Mouse (Mus musculus): ENCODE data around the gene Mybpc3. TPM values are rescaled to one million over a fixed set of nuclear protein-coding genes. Genes with fewer than 3 reads are reported as not detected.

The Mybpc3 gene
- polyA plus RNA-seq, 1 experiment from 2014 or later, result 0.49 TPM

- Histone ChIP-seq H3K36me3 (ENCODE audit: control insufficient read depth, insufficient read depth, low read length) (no peaks in the 10 kb centered on the region), H3K4me1 (ENCODE audit: control insufficient read depth, insufficient read depth, low read length) (peaks cover 12% of the 10 kb centered on the region), H3K27me3 (ENCODE audit: control insufficient read depth, insufficient read depth, low read length) (no peaks in the 10 kb centered on the region), H3K4me3 (ENCODE audit: low read depth, low read length) (no peak overlapping the region), H3K9me3 (ENCODE audit: control insufficient read depth, low read length) (no peaks in the 10 kb centered on the region), H3K9ac (ENCODE audit: low read length) (no peak overlapping the region), H3K27ac (ENCODE audit: low read depth, low read length) (no peak overlapping the region), H3K4me2 (ENCODE audit: low read depth) (no peak overlapping the region)
- DNase-seq (ENCODE audit: low spot score), result no peak
- no peak for ATAC-seq (ENCODE audit: insufficient read depth, low FRiP score, low TSS enrichment)
- WGBS, result 77% methylated on average over 5 of the region's 5 CpGs
Measured at GRCm38 (mm10) chr2:91180706-91181105, 62.8 kb downstream of the Mybpc3 start.

- ATAC-seq (ENCODE audit: insufficient read depth, low FRiP score, low TSS enrichment) (no peak), DNase-seq (ENCODE audit: low spot score) (peak; percentile 24)
- Histone ChIP-seq H3K9ac (ENCODE audit: low read length) (peak overlapping the region; percentile 76), H3K36me3 (ENCODE audit: control insufficient read depth, insufficient read depth, low read length) (no peaks in the 10 kb centered on the region), H3K4me2 (ENCODE audit: low read depth) (peak overlapping the region; percentile 78), H3K4me3 (ENCODE audit: low read depth, low read length) (peak overlapping the region; percentile 91), H3K27me3 (ENCODE audit: control insufficient read depth, insufficient read depth, low read length) (no peaks in the 10 kb centered on the region), H3K27ac (ENCODE audit: low read depth, low read length) (no peak overlapping the region; the same call in 1 of the 2 replicates), H3K4me1 (ENCODE audit: control insufficient read depth, insufficient read depth, low read length) (peaks cover 12% of the 10 kb centered on the region), H3K9me3 (ENCODE audit: control insufficient read depth, low read length) (no peaks in the 10 kb centered on the region)
- 9% methylated on average over 8 of the region's 8 CpGs for WGBS
Measured at GRCm38 (mm10) chr2:91182016-91182404, 64.1 kb downstream of the Mybpc3 start.

- peak; percentile 93 for ATAC-seq (ENCODE audit: insufficient read depth, low FRiP score, low TSS enrichment)
- peak; percentile 89 for DNase-seq (ENCODE audit: low spot score)
- peaks cover 12% of the 10 kb centered on the region for H3K4me1 ChIP-seq (ENCODE audit: control insufficient read depth, insufficient read depth, low read length)
- H3K27me3 ChIP-seq (ENCODE audit: control insufficient read depth, insufficient read depth, low read length), result no peaks in the 10 kb centered on the region
- H3K4me3 ChIP-seq (ENCODE audit: low read depth, low read length), result peak overlapping the region; percentile 91
- peak overlapping the region; percentile 81 for H3K27ac ChIP-seq (ENCODE audit: low read depth, low read length)
- H3K9ac ChIP-seq (ENCODE audit: low read length), result peak overlapping the region; percentile 76
- peak overlapping the region; percentile 78 for H3K4me2 ChIP-seq (ENCODE audit: low read depth)
- WGBS, result under 1% methylated on average over 68 of the region's 81 CpGs
- H3K9me3 ChIP-seq (ENCODE audit: control insufficient read depth, low read length), result no peaks in the 10 kb centered on the region
- no peaks in the 10 kb centered on the region for H3K36me3 ChIP-seq (ENCODE audit: control insufficient read depth, insufficient read depth, low read length)
Measured at GRCm38 (mm10) chr2:91182405-91183147, 64.6 kb downstream of the Mybpc3 start.

GRCm38 (mm10) chr2:91183148-91183513, 65.2 kb downstream of the Mybpc3 start:
- Histone ChIP-seq H3K36me3 (ENCODE audit: control insufficient read depth, insufficient read depth, low read length) (no peaks in the 10 kb centered on the region), H3K4me1 (ENCODE audit: control insufficient read depth, insufficient read depth, low read length) (peaks cover 12% of the 10 kb centered on the region), H3K4me3 (ENCODE audit: low read depth, low read length) (peak overlapping the region; percentile 91), H3K27ac (ENCODE audit: low read depth, low read length) (peak overlapping the region; percentile 81), H3K9ac (ENCODE audit: low read length) (peak overlapping the region; percentile 76), H3K4me2 (ENCODE audit: low read depth) (peak overlapping the region; percentile 78), H3K9me3 (ENCODE audit: control insufficient read depth, low read length) (no peaks in the 10 kb centered on the region), H3K27me3 (ENCODE audit: control insufficient read depth, insufficient read depth, low read length) (no peaks in the 10 kb centered on the region)
- peak; percentile 95 for ATAC-seq (ENCODE audit: insufficient read depth, low FRiP score, low TSS enrichment)
- peak; percentile 95 for DNase-seq (ENCODE audit: low spot score)
- WGBS, result 0% methylated on average over 9 of the region's 9 CpGs

GRCm38 (mm10) chr2:91183711-91184405, 65.9 kb downstream of the Mybpc3 start, which contains the start of gene Madd:
Madd (minus strand) TSS chr2:91183837.
- ATAC-seq (ENCODE audit: insufficient read depth, low FRiP score, low TSS enrichment), result no peak
- Histone ChIP-seq H3K4me2 (ENCODE audit: low read depth) (peak within 1 kb of the TSS; percentile 78), H3K9me3 (ENCODE audit: control insufficient read depth, low read length) (no peaks in the 10 kb centered on the region), H3K4me3 (ENCODE audit: low read depth, low read length) (peak within 1 kb of the TSS; percentile 91), H3K4me1 (ENCODE audit: control insufficient read depth, insufficient read depth, low read length) (peaks cover 12% of the 10 kb centered on the region), H3K9ac (ENCODE audit: low read length) (peak within 1 kb of the TSS; percentile 76), H3K36me3 (ENCODE audit: control insufficient read depth, insufficient read depth, low read length) (no peaks in the 10 kb centered on the region), H3K27ac (ENCODE audit: low read depth, low read length) (peak within 1 kb of the TSS; percentile 81), H3K27me3 (ENCODE audit: control insufficient read depth, insufficient read depth, low read length) (no peaks in the 10 kb centered on the region)
- no peak for DNase-seq (ENCODE audit: low spot score)
- 63% methylated on average over 15 of the region's 15 CpGs for WGBS

Other genes starting within 250 kb of the Mybpc3 start
- gene C1qtnf4, start 232.3 kb upstream of the Mybpc3 start, polyA plus RNA-seq (2014; fragmentation: Nextera tagmentation; extraction: Ambion mirVana), result 20.6 and 22.5 TPM in 2 replicates
- gene Kbtbd4, start 213.4 kb upstream of the Mybpc3 start, polyA plus RNA-seq (2014; fragmentation: Nextera tagmentation; extraction: Ambion mirVana), result 48.2 and 49.5 TPM in 2 replicates
- gene Ndufs3, start 213.3 kb upstream of the Mybpc3 start, polyA plus RNA-seq (2014; fragmentation: Nextera tagmentation; extraction: Ambion mirVana), result 187 and 191 TPM in 2 replicates
- 98.7 and 109 TPM in 2 replicates for gene Celf1, start 177.8 kb upstream of the Mybpc3 start, polyA plus RNA-seq (2014; fragmentation: Nextera tagmentation; extraction: Ambion mirVana)
- 3.7 and 5.5 TPM in 2 replicates for gene Rapsn, start 82.5 kb upstream of the Mybpc3 start, polyA plus RNA-seq (2014; fragmentation: Nextera tagmentation; extraction: Ambion mirVana)
- gene Psmc3, start 64.1 kb upstream of the Mybpc3 start, polyA plus RNA-seq (2014; fragmentation: Nextera tagmentation; extraction: Ambion mirVana), result 387 and 389 TPM in 2 replicates
- gene Slc39a13, start 47.7 kb upstream of the Mybpc3 start, polyA plus RNA-seq (2014; fragmentation: Nextera tagmentation; extraction: Ambion mirVana), result 21.9 and 27.6 TPM in 2 replicates
- gene Spi1, start 35.8 kb upstream of the Mybpc3 start, polyA plus RNA-seq (2014; fragmentation: Nextera tagmentation; extraction: Ambion mirVana), result 2.8 and 4.2 TPM in 2 replicates
- 21.4 and 24.8 TPM in 2 replicates for gene Madd, start 65.7 kb downstream of the Mybpc3 start, polyA plus RNA-seq (2014; fragmentation: Nextera tagmentation; extraction: Ambion mirVana)
- gene Nr1h3, start 84.7 kb downstream of the Mybpc3 start, polyA plus RNA-seq (2014; fragmentation: Nextera tagmentation; extraction: Ambion mirVana), result 1.1 and 1.3 TPM in 2 replicates
- 37.5 and 38.3 TPM in 2 replicates for gene Acp2, start 84.7 kb downstream of the Mybpc3 start, polyA plus RNA-seq (2014; fragmentation: Nextera tagmentation; extraction: Ambion mirVana)
- gene Ddb2, start 118.8 kb downstream of the Mybpc3 start, polyA plus RNA-seq (2014; fragmentation: Nextera tagmentation; extraction: Ambion mirVana), result 5.8 and 6.8 TPM in 2 replicates
- 21.2 and 24.0 TPM in 2 replicates for gene Pacsin3, start 137.8 kb downstream of the Mybpc3 start, polyA plus RNA-seq (2014; fragmentation: Nextera tagmentation; extraction: Ambion mirVana)
- 86.5 and 94.6 TPM in 2 replicates for gene Arfgap2, start 146.8 kb downstream of the Mybpc3 start, polyA plus RNA-seq (2014; fragmentation: Nextera tagmentation; extraction: Ambion mirVana)